Mouse (Mus musculus) hindbrain, embryonic 10.5 days (tissue): ENCODE results near the gene Tor1b. TPM values are rescaled to one million over a fixed set of nuclear protein-coding genes. Genes with fewer than 3 reads are reported as not detected.
"Not testable (repeated sequence)": the region's sequence is repeated elsewhere in the genome, so short reads cannot be mapped to it uniquely, and the experiment has no call there.

Experiments used
- DNase-seq: peaks from one replicate; pipeline ENCODE4 v3.0.0-alpha.2; 2017; ENCODE audit warnings: low spot score
- H3K27ac ChIP-seq: fragments of 300-500 bp; sonication (generic); 2 replicates; pipeline ENCODE4 v1.5.1; 2016; ENCODE audit warnings: mild to moderate bottlenecking, moderate library complexity
- H3K27me3 ChIP-seq: fragments of 300-500 bp; sonication (generic); 2 replicates; pipeline ENCODE4 v1.6.1; 2016; ENCODE audit warnings: mild to moderate bottlenecking; ENCODE audit not compliant: poor library complexity, insufficient read depth, severe bottlenecking
- H3K36me3 ChIP-seq: fragments of 300-500 bp; sonication (generic); 2 replicates; pipeline ENCODE4 v1.6.1; 2016; ENCODE audit warnings: mild to moderate bottlenecking, moderate library complexity
- H3K4me1 ChIP-seq: fragments of 300-500 bp; sonication (generic); replicated peaks from 2 replicates; pipeline ENCODE4 v1.6.1; 2016; ENCODE audit warnings: mild to moderate bottlenecking
- H3K4me3 ChIP-seq: fragments of 300-500 bp; sonication (generic); 2 replicates; pipeline ENCODE4 v1.5.1; 2016; ENCODE audit warnings: mild to moderate bottlenecking, moderate library complexity
- H3K9me3 ChIP-seq: fragments of 300-500 bp; sonication (generic); 2 replicates; pipeline ENCODE4 v1.6.1; 2016; ENCODE audit warnings: mild to moderate bottlenecking, moderate library complexity
- WGBS: fragments of 180-500 bp; shearing (Covaris S2); methylation state at CpG from one replicate; pipeline ENCODE4 v1.1.7; 2016; 5-methylcytosine and 5-hydroxymethylcytosine counted together
- polyA plus RNA-seq: library from polyadenylated mRNA; unstranded; fragments of >200 nt; fragmentation: Nextera tagmentation; extraction: Ambion mirVana; gene quantifications from 2 replicates; pipeline ENCODE4 v1.2.1, GENCODE M21; 2016

Tor1b gene
- polyA plus RNA-seq, 1 experiment from 2014 or later, result 19.1 TPM

- 87% methylated on average over 7 of the region's 7 CpGs for WGBS
- Histone ChIP-seq H3K27ac (no peak overlapping the region), H3K4me1 (peaks cover 20% of the 10 kb centered on the region), H3K27me3 (no peaks in the 10 kb centered on the region), H3K4me3 (no peak overlapping the region), H3K9me3 (no peaks in the 10 kb centered on the region), H3K36me3 (no peaks in the 10 kb centered on the region)
- DNase-seq, result no peak
These were observed 32.5 kb upstream of the Tor1b start for GRCm38 (mm10) chr2:30920216-30920615.

GRCm38 (mm10) chr2:30923099-30923498 is 29.7 kb upstream of the Tor1b start:
- no peak for DNase-seq
- WGBS, result 77% methylated on average over 3 of the region's 3 CpGs
- H3K36me3 ChIP-seq, result no peaks in the 10 kb centered on the region

GRCm38 (mm10) chr2:30925181-30925580 is 27.6 kb upstream of the Tor1b start:
- no peak overlapping the region for H3K4me3 ChIP-seq
- peaks cover 4% of the 10 kb centered on the region; the same call in 1 of the 2 replicates for H3K27me3 ChIP-seq

More at GRCm38 (mm10) chr2:30923099-30923498, 29.7 kb upstream of the Tor1b start:
- H3K27ac ChIP-seq, result no peak overlapping the region
- peaks cover 21% of the 10 kb centered on the region for H3K4me1 ChIP-seq
- H3K9me3 ChIP-seq, result no peaks in the 10 kb centered on the region
- no peak overlapping the region for H3K4me3 ChIP-seq
- H3K27me3 ChIP-seq, result no peaks in the 10 kb centered on the region

DNA sequence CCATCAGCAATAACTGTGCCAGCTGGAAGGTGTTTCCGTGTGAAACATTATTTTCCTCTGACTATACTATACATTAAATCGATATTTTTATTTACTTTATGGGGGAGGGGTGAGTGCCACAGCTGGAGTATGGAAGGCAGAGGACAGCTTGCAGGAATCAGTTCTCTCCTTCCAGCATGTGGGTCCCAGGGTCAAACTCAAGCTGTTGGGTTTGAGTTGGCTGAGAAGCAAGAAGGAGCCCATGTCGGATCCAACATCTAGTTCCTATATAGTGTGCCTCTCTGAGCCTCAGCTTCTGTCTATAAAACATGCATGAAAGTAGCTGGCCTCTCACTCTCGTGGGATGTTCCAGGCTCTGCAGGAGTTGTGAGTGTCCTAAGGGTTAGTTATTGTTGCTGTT is 26.4 kb upstream of the Tor1b start:
- WGBS, result 77% methylated on average over 4 of the region's 4 CpGs
- Histone ChIP-seq H3K9me3 (no peaks in the 10 kb centered on the region), H3K4me3 (no peak overlapping the region), H3K27ac (peak overlapping the region; percentile 35; the same call in 1 of the 2 replicates), H3K4me1 (peaks cover 30% of the 10 kb centered on the region), H3K36me3 (no peaks in the 10 kb centered on the region), H3K27me3 (peaks cover 4% of the 10 kb centered on the region; the same call in 1 of the 2 replicates)
- DNase-seq, result no peak

More at GRCm38 (mm10) chr2:30925181-30925580, 27.6 kb upstream of the Tor1b start:
- Histone ChIP-seq H3K4me1 (peaks cover 30% of the 10 kb centered on the region), H3K9me3 (no peaks in the 10 kb centered on the region), H3K36me3 (no peaks in the 10 kb centered on the region), H3K27ac (no peak overlapping the region)
- DNase-seq, result no peak
- WGBS, result 93% methylated on average over 4 of the region's 4 CpGs

DNA sequence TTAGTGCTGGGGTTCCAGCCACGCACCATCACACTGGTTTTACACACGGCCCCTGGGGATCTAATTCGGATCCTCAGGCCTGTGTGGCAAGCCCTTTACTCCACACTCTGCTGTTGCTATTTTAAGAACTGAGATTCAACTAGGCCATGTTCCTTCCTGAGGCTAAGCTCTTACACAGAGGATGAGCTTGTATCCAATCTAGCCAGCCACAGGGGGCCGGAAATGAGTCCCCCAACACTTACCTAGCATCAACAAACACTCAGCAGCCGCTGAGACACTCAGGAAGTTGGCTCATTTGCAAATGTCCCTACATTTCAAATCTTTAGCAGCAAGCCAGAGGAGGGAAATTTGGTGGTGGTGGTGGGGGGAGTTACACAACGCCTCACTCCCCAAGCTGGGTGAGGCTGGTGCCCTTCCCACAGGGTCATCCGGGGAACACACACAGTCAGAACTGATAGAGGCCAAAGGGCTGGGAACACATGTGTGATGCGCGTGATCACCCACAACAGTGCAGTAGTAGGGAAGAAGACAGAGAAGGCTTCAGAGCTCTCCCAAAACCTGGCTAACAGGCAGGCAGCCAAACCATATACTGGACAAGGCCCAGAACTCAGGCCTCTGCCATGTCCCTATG is 25.5 kb upstream of the Tor1b start:
- H3K4me3 ChIP-seq, result no peak overlapping the region
- no peak for DNase-seq
- no peaks in the 10 kb centered on the region for H3K36me3 ChIP-seq
- 58% methylated on average over 9 of the region's 9 CpGs for WGBS
- H3K4me1 ChIP-seq, result peaks cover 30% of the 10 kb centered on the region
- peak overlapping the region; percentile 35 for H3K27ac ChIP-seq
- no peaks in the 10 kb centered on the region for H3K9me3 ChIP-seq
- peaks cover 4% of the 10 kb centered on the region; the same call in 1 of the 2 replicates for H3K27me3 ChIP-seq

GRCm38 (mm10) chr2:30927844-30928628 is 24.7 kb upstream of the Tor1b start:
- 0 out of 2 replicates have a peak overlapping the region, but pooled peaks have one; percentile 23 for H3K27ac ChIP-seq
- no peaks in the 10 kb centered on the region for H3K36me3 ChIP-seq
- H3K4me3 ChIP-seq, result no peak overlapping the region
- peaks cover 4% of the 10 kb centered on the region; the same call in 1 of the 2 replicates for H3K27me3 ChIP-seq
- peak; percentile 81 for DNase-seq
- H3K4me1 ChIP-seq, result peaks cover 30% of the 10 kb centered on the region
- 25% methylated on average over 14 of the region's 14 CpGs for WGBS
- H3K9me3 ChIP-seq, result no peaks in the 10 kb centered on the region

DNA sequence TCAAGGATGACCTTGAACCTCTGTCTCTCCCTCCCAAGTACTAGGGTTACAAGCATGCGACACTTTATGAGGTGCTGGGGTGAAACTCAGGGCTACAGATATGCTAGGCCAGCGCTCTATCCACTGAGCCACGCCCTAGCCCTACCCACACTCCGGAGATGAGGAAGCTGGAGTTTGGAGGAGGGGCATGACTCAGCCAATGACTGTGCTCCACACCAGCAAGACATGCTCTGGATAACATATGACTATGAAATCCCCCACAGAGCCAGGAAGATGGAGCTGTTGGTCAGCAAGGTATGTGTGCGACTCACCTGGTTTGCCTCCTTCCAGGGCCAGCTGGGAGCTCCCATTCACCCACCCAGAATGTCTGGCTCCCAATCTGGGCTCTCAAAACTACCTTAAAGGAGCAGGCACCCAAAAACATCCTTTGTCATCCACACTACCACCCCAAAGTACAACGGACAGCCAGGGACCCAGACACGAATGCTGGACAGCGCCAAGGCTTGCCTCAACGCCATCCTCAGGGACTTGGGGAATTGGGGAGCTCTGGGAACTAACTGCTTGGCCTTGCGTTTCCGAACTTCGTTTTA is 23.8 kb upstream of the Tor1b start:
- WGBS, result 33% methylated on average over 12 of the region's 12 CpGs
- H3K27me3 ChIP-seq, result peaks cover 4% of the 10 kb centered on the region; the same call in 1 of the 2 replicates
- peaks cover 30% of the 10 kb centered on the region for H3K4me1 ChIP-seq
- H3K27ac ChIP-seq, result peak overlapping the region; percentile 60
- no peaks in the 10 kb centered on the region for H3K36me3 ChIP-seq
- H3K9me3 ChIP-seq, result no peaks in the 10 kb centered on the region
- no peak for DNase-seq
- H3K4me3 ChIP-seq, result peak overlapping the region; percentile 44

- Histone ChIP-seq H3K9me3 (no peaks in the 10 kb centered on the region), H3K4me3 (peak within 1 kb of the TSS; percentile 44), H3K36me3 (no peaks in the 10 kb centered on the region), H3K4me1 (peaks cover 30% of the 10 kb centered on the region), H3K27ac (peak within 1 kb of the TSS; percentile 60), H3K27me3 (peaks cover 4% of the 10 kb centered on the region; the same call in 1 of the 2 replicates)
- 3% methylated on average over 23 of the region's 23 CpGs for WGBS
- peak; percentile 65 for DNase-seq
These were observed 23.2 kb upstream of the Tor1b start, which contains the start of gene Ptges for GRCm38 (mm10) chr2:30929483-30930045. TSS of gene Ptges (minus strand) at chr2:30929863.

DNA sequence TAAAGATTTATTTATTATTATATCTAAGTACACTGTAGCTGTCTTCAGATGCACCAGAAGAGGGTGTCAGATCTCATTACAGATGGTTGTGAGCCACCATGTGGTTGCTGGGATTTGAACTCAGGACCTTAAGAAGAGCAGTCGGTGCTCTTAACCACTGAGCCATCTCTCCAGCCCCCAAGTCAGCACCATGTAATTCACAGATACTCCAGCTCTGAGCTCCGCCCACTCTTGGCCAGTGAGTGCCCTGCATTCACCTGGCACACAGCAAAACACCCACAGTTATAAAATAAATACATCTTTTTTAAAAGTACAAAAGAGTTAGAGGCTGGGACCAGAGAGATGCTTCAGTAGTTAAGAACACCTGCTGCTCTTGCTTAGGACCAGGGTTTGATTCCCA is 21.9 kb upstream of the Tor1b start:
- H3K27ac ChIP-seq, H3K4me3 ChIP-seq, DNase-seq, H3K36me3 ChIP-seq, H3K27me3 ChIP-seq, H3K9me3 ChIP-seq: not testable (repeated sequence)
- H3K4me1 ChIP-seq, result peaks cover 30% of the 10 kb centered on the region
- WGBS, result 85% methylated on average over 2 of the region's 2 CpGs

DNA sequence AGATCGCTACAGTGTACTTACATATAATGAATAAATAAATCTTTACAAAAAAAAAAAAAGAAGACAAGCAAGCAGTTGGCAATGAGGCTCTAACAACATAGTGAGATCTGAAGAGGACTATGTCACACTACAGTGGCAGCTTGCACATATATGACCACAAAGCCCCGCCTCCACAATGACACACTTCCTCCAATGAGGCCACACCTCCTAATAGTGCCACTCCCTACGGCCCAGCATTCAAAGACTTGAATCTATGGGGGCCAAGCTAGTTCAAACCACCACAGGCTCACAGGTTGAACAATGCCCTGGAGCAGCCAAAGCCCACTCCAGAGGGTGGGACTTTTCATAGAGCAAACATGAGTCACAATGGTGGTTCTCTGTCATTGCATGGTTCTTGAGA is 20.8 kb upstream of the Tor1b start:
- Histone ChIP-seq H3K27ac (no peak overlapping the region), H3K9me3 (no peaks in the 10 kb centered on the region), H3K4me1 (peaks cover 27% of the 10 kb centered on the region), H3K27me3 (peaks cover 4% of the 10 kb centered on the region; the same call in 1 of the 2 replicates), H3K36me3 (no peaks in the 10 kb centered on the region), H3K4me3 (no peak overlapping the region)
- no peak for DNase-seq
- WGBS, result 92% methylated on average over 3 of the region's 3 CpGs

DNA sequence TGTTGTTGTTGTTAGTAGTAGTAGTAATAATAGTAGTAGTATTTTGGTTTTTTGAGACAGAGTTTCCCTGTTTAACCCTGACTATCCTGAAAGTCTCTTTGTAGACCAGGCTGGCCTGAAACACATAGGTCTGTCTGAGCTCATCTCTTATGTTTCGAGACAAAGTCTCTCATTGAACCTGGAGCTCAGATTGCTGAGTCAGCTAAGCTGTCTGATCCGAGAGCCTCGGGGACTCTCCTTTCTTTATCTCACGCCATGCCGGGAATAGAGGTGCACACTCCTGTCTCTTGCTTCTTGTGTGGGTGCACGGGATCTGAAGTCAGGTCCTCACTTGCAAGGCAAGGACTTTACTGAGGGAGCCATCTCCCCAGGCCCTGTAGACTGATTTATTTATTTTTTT is 19.7 kb upstream of the Tor1b start:
- H3K9me3 ChIP-seq, result no peaks in the 10 kb centered on the region
- H3K27ac ChIP-seq, result no peak overlapping the region
- H3K36me3 ChIP-seq, result no peaks in the 10 kb centered on the region
- 77% methylated on average over 6 of the region's 6 CpGs for WGBS
- H3K4me1 ChIP-seq, result peaks cover 18% of the 10 kb centered on the region
- DNase-seq, result no peak
- H3K27me3 ChIP-seq, result peaks cover 4% of the 10 kb centered on the region; the same call in 1 of the 2 replicates
- no peak overlapping the region for H3K4me3 ChIP-seq

DNA sequence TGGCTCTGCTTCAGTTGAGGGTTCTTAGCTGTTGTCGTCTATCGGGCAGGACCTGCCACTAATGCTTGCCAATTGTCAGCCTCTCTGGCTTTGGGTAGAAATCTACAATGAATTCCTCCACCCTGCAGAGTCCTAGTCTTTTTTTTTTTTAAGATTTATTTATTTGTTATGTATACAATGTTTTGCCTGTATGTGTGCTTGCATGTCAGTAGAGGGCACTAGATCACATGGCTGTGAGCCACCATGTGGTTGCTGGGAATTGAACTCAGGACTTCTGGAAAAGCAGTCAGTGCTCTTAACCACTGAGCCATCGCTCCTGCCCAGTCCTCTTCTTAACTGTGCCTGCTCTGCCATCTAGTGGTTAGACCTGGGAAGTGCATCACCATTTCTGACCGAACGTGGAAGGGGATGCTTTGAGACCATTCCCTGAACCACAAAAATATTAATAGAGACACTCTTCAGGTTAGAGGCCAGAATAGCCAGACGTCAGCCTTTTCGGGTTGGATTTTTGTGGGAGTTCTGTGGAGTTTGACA is 18.8 kb upstream of the Tor1b start:
- H3K4me3 ChIP-seq, result no peak overlapping the region
- H3K36me3 ChIP-seq, result no peaks in the 10 kb centered on the region
- WGBS, result 23% methylated on average over 7 of the region's 7 CpGs
- H3K4me1 ChIP-seq, result peaks cover 11% of the 10 kb centered on the region
- peak; percentile 77 for DNase-seq
- peaks cover under 1% of the 10 kb centered on the region; the same call in 1 of the 2 replicates for H3K27me3 ChIP-seq
- no peaks in the 10 kb centered on the region for H3K9me3 ChIP-seq
- H3K27ac ChIP-seq, result no peak overlapping the region
